Mouse (Mus musculus) embryonic facial prominence, embryonic 12.5 days (tissue): ENCODE measurements around the gene Exoc5. TPM values are rescaled to one million over a fixed set of nuclear protein-coding genes. Genes with fewer than 3 reads are reported as not detected.

ENCODE experiments used
- polyA plus RNA-seq: library from polyadenylated mRNA; unstranded; fragments of >200 nt; fragmentation: Nextera tagmentation; extraction: Ambion mirVana; gene quantifications from 2 replicates; pipeline ENCODE4 v1.2.1, GENCODE M21; 2016

The Exoc5 gene
- polyA plus RNA-seq, 1 experiment from 2014 or later = 62.1 TPM

Other genes with a start within 250 kb of the Exoc5 start
- 22.9 and 28.6 TPM in 2 replicates for gene Ap5m1, start 556 bp downstream of the Exoc5 start, polyA plus RNA-seq
- 18.1 and 20.7 TPM in 2 replicates for gene Naa30, start 105.6 kb upstream of the Exoc5 start, polyA plus RNA-seq
- 0.19 TPM in 1 of 2 replicates, not detected in the other for gene ccdc198, start 178.8 kb upstream of the Exoc5 start, polyA plus RNA-seq